Mouse (Mus musculus) MEL (cell line): ENCODE measurements around the gene Cdip1. TPM values are rescaled to one million over a fixed set of nuclear protein-coding genes. Genes with fewer than 3 reads are reported as not detected.

ENCODE experiments used
- DNase-seq: peaks from one replicate; pipeline ENCODE4 v3.0.0; 2011; ENCODE audit warnings: low read depth, low spot score
- H3K27ac ChIP-seq: 2 replicates; pipeline ENCODE4 v1.5.1; 2012; ENCODE audit warnings: low read depth, mild to moderate bottlenecking, control low read depth, low read length, moderate library complexity; ENCODE audit not compliant: control insufficient read depth
- H3K27me3 ChIP-seq, 2 experiments: fragments of 150-350 bp in 1 of 2; sonication (generic) in 1 of 2; 2 replicates each; pipeline ENCODE4 v1.6.1; 2012; ENCODE audit warnings: low read length in 2 of 2, mild to moderate bottlenecking in 2 of 2, improper control_type of control experiment in 1 of 2, moderate library complexity in 1 of 2; ENCODE audit not compliant: insufficient read depth in 2 of 2, control insufficient read depth in 1 of 2
- H3K36me3 ChIP-seq, 2 experiments: 2 replicates each; pipeline ENCODE4 v1.6.1; 2012 to 2014; ENCODE audit warnings: low read length in 2 of 2, improper control_type of control experiment in 1 of 2, inconsistent platforms in 1 of 2, mild to moderate bottlenecking in 1 of 2; ENCODE audit not compliant: insufficient read depth in 2 of 2, control insufficient read depth in 1 of 2
- H3K4me1 ChIP-seq, 2 experiments: fragments of 150-350 bp in 1 of 2; sonication (generic) in 1 of 2; 2 replicates each; pipeline ENCODE4 v1.6.1; 2012; ENCODE audit warnings: low read length in 2 of 2, improper control_type of control experiment in 1 of 2, mild to moderate bottlenecking in 1 of 2; ENCODE audit not compliant: insufficient read depth in 2 of 2, control insufficient read depth in 1 of 2
- H3K4me3 ChIP-seq, 2 experiments: fragments of 150-350 bp in 1 of 2; sonication (generic) in 1 of 2; 2 replicates each; pipeline ENCODE4 v1.5.1; 2012; ENCODE audit warnings: low read depth in 2 of 2, low read length in 2 of 2, mild to moderate bottlenecking in 2 of 2, moderate library complexity in 2 of 2, control low read depth in 1 of 2, improper control_type of control experiment in 1 of 2; ENCODE audit not compliant: control insufficient read depth in 1 of 2, insufficient read depth in 1 of 2
- H3K79me2 ChIP-seq: 2 replicates; pipeline ENCODE4 v1.6.1; 2012; ENCODE audit warnings: mild to moderate bottlenecking, low read length, moderate library complexity; ENCODE audit not compliant: control insufficient read depth, poor library complexity, insufficient read depth
- H3K9ac ChIP-seq: 2 replicates; pipeline ENCODE4 v1.6.1; 2012; ENCODE audit warnings: low read depth, mild to moderate bottlenecking, control low read depth, low read length, moderate library complexity; ENCODE audit not compliant: control insufficient read depth, poor library complexity, severe bottlenecking
- H3K9me3 ChIP-seq: fragments of 150-350 bp; sonication (generic); replicated peaks from 2 replicates; pipeline ENCODE4 v1.6.1; 2012; ENCODE audit warnings: mild to moderate bottlenecking, low read length, improper control_type of control experiment, moderate library complexity; ENCODE audit not compliant: insufficient read depth
- BHLHE40 ChIP-seq: IDR thresholded peaks from 2 replicates; pipeline ENCODE4 v1.6.1; 2012; ENCODE audit warnings: low read depth, mild to moderate bottlenecking, inconsistent platforms, low read length, improper control_type of control experiment, borderline replicate concordance
- ELF1 ChIP-seq: IDR thresholded peaks from 2 replicates; pipeline ENCODE4 v1.6.1; 2014; ENCODE audit warnings: low read depth, mild to moderate bottlenecking, inconsistent platforms, low read length, improper control_type of control experiment, moderate library complexity
- GABPA ChIP-seq: IDR thresholded peaks from 2 replicates; pipeline ENCODE4 v1.6.1; 2012; ENCODE audit warnings: low read depth, mild to moderate bottlenecking, inconsistent platforms, low read length, improper control_type of control experiment, moderate library complexity
- GATA1 ChIP-seq: IDR thresholded peaks from 2 replicates; pipeline ENCODE4 v1.6.1; 2011; ENCODE audit warnings: low read depth, low read length, improper control_type of control experiment
- JUND ChIP-seq: IDR thresholded peaks from 2 replicates; pipeline ENCODE4 v1.6.1; 2011; ENCODE audit warnings: low read depth, mild to moderate bottlenecking, improper control_type of control experiment, low read length
- KAT2A ChIP-seq: conservative IDR thresholded peaks from 2 replicates; pipeline ENCODE4 v1.6.1; 2012; ENCODE audit warnings: low read depth, low read length, improper control_type of control experiment, inconsistent platforms
- MAZ ChIP-seq: IDR thresholded peaks from 2 replicates; pipeline ENCODE4 v1.6.1; 2012; ENCODE audit warnings: low read depth, mild to moderate bottlenecking, inconsistent platforms, low read length, improper control_type of control experiment
- MEF2A ChIP-seq: IDR thresholded peaks from 2 replicates; pipeline ENCODE4 v1.6.1; 2014; ENCODE audit warnings: low read depth, mild to moderate bottlenecking, inconsistent platforms, low read length, improper control_type of control experiment; ENCODE audit not compliant: poor library complexity, insufficient replicate concordance, severe bottlenecking; ENCODE audit errors: extremely low read depth
- MYC ChIP-seq: IDR thresholded peaks from 2 replicates; pipeline ENCODE4 v1.6.1; 2011; ENCODE audit warnings: low read depth, mild to moderate bottlenecking, low read length, improper control_type of control experiment, moderate library complexity
- NELFE ChIP-seq: IDR thresholded peaks from 2 replicates; pipeline ENCODE4 v1.6.1; 2011; ENCODE audit warnings: low read depth, low read length, improper control_type of control experiment
- POLR2A ChIP-seq, 2 experiments: IDR thresholded peaks; 2 replicates each; pipeline ENCODE4 v1.6.1; 2011 to 2012; ENCODE audit warnings: low read length in 2 of 2, mild to moderate bottlenecking in 2 of 2, control low read depth in 1 of 2, improper control_type of control experiment in 1 of 2, low read depth in 1 of 2, moderate library complexity in 1 of 2; ENCODE audit not compliant: control insufficient read depth in 1 of 2, insufficient read depth in 1 of 2, poor library complexity in 1 of 2
- POLR2AphosphoS2 ChIP-seq: IDR thresholded peaks from 2 replicates; pipeline ENCODE4 v1.6.1; 2011; ENCODE audit warnings: low read length, improper control_type of control experiment
- RCOR1 ChIP-seq: IDR thresholded peaks from 2 replicates; pipeline ENCODE4 v1.6.1; 2012; ENCODE audit warnings: low read depth, mild to moderate bottlenecking, inconsistent platforms, low read length, improper control_type of control experiment
- SIN3A ChIP-seq: IDR thresholded peaks from 2 replicates; pipeline ENCODE4 v1.6.1; 2012; ENCODE audit warnings: low read length, improper control_type of control experiment, inconsistent platforms
- TCF12 ChIP-seq: IDR thresholded peaks from 2 replicates; pipeline ENCODE4 v1.6.1; 2014; ENCODE audit warnings: low read depth, mild to moderate bottlenecking, inconsistent platforms, low read length, improper control_type of control experiment, moderate library complexity
- UBTF ChIP-seq: IDR thresholded peaks from 2 replicates; pipeline ENCODE4 v1.6.1; 2012; ENCODE audit warnings: low read depth, mild to moderate bottlenecking, inconsistent platforms, low read length, improper control_type of control experiment, moderate library complexity, borderline replicate concordance; ENCODE audit not compliant: insufficient read depth
- ZMIZ1 ChIP-seq: IDR thresholded peaks from 2 replicates; pipeline ENCODE4 v1.6.1; 2012; ENCODE audit warnings: low read depth, mild to moderate bottlenecking, inconsistent platforms, low read length, improper control_type of control experiment, moderate library complexity
- polyA plus RNA-seq, 2 experiments: library from polyadenylated mRNA; stranded (reverse) in 1 of 2; unstranded in 1 of 2; fragments of >175 nt in 1 of 2; fragments of >200 nt in 1 of 2; gene quantifications; 2 replicates each; pipeline versions ENCODE4 v1.2.1 to v1.2.4; 2012; ENCODE audit warnings: low replicate concordance in 2 of 2, low read depth in 1 of 2; ENCODE audit not compliant: insufficient read length in 2 of 2, insufficient read depth in 1 of 2, missing spikeins in 1 of 2
- total RNA-seq: library from RNA; depleted of rRNA; stranded (reverse); fragments of 300-350 nt; gene quantifications from 2 replicates; pipeline ENCODE4 v1.2.3, GENCODE M21; 2012

Cdip1 gene
- total and polyA plus RNA-seq, 3 experiments: 24.8 to 97.8 (median 32.8) TPM

- TF ChIP-seq BHLHE40 (0 out of 2 replicates have a peak, but pooled peaks have one; percentile 22), KAT2A (no peak), UBTF (no peak), ZMIZ1 (peak; percentile 28; the same call in 1 of the 2 replicates), MYC (0 out of 2 replicates have a peak, but pooled peaks have one; percentile 14), TCF12 (peak; percentile 50; the same call in 1 of the 2 replicates), ELF1 (peak; percentile 38; the same call in 1 of the 2 replicates), SIN3A (peak; percentile 11; the same call in 1 of the 2 replicates), GATA1 (peak; percentile 75), JUND (no peak), POLR2AphosphoS2 (no peak), MAZ (no peak), MEF2A (no peak)
- TF ChIP-seq, all 39 proteins: peak for 13
Observed at GRCm38 (mm10) chr16:4722915-4723209, 67.2 kb downstream of the Cdip1 start (continued).

GRCm38 (mm10) chr16:4722128-4722914, 67.8 kb downstream of the Cdip1 start:
- Histone ChIP-seq H3K9ac (peak overlapping the region; percentile 31), H3K4me1 (peaks cover 8 to 18% of the 10 kb centered on the region in 2 experiments; a peak in 3 of 4 replicates), H3K79me2 (peaks cover 23% of the 10 kb centered on the region), H3K4me3 (peak overlapping the region; percentile 32 to 54), H3K27me3 (no peaks in the 10 kb centered on the region), H3K9me3 (no peaks in the 10 kb centered on the region), H3K36me3 (peaks cover 0 to 24% of the 10 kb centered on the region in 2 experiments; a peak in 2 of 4 replicates), H3K27ac (peak overlapping the region; percentile 81)
- DNase-seq: peak; percentile 89
- peak; percentile 20; the same call in 1 of the 2 replicates for TF ChIP-seq SIN3A
- TF ChIP-seq ZMIZ1: peak; percentile 35; the same call in 1 of the 2 replicates
- no peak for TF ChIP-seq MAZ
- peak; percentile 56; the same call in 1 of the 2 replicates for TF ChIP-seq NELFE
- no peak for TF ChIP-seq GABPA
- peak; percentile 21; the same call in 1 of the 2 replicates for TF ChIP-seq RCOR1
- peak in 1 of 2 experiments; percentile 40; a peak in 1 of 4 replicates for TF ChIP-seq POLR2A (IDR thresholded peaks at IDR 0.05; ENCODE audit: control insufficient read depth in 1 of 2, insufficient read depth in 1 of 2, low read depth in 1 of 2, low read length in 2 of 2, poor library complexity in 1 of 2)
- TF ChIP-seq POLR2AphosphoS2: no peak
